Mouse (Mus musculus): Measurements from ENCODE around the gene Tbl3.
"Not testable (repeated sequence)": the region's sequence is repeated elsewhere in the genome, so short reads cannot be mapped to it uniquely, and the experiment has no call there.

The Tbl3 gene

DNA sequence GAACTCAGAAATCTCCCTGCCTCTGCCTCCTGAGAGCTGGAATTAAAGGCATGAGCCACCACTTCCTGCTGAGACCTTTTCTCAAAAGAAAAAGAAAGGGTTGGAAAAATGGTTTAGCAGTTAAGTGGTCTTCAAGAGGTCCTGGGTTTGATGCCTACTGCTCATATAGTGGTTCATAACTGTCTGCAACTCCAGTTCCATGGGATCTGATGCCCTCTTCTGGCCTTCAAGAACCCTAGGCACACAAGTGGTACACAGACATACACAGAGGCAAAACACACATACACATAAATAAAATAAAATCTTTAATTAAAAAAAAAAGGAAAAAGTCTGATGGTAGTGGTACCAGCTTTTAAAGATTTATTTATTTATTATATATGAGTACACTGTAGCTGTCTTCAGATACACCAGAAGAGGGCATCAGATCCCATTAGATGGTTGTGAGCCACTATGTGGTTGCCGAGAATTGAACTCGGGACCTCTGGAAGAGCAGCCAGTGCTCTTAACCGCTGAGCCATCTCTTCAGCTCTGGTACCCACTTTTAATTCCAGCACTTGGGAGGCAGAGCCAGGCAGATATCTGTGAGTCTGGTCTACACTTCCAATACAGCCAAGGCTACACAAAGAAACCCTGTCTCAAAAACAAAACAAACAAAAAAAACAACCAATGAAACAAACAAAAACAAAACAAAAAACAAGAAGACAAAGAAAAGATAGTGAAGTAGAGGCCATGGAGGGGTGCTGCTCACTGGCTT lies 18.4 kb upstream of the Tbl3 start:
- no peak for DNase-seq

DNA sequence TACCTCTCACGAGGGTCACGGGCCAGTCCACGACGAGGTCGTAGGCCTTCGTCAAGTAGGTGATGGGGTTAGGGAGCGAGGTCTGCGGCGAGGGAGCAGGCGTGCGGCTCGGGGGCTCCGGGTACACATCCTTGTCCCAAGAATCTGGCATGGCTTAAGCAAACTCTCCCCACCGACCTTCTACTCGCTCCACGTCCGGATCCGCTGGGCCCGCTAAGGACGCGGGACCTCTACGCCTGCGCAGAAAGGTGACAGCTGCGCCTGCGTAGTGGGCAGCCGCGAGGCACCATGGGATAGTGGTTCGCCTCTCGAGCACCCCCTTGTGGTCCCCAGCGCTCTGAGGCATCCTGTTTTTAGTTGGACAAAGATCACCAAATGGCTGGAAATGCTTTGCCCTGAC lies 16.7 kb upstream of the Tbl3 start, which contains the start of gene Ndufb10:
Ndufb10 (minus strand) TSS at position 295 of the 400 bp plus-strand sequence.
- DNase-seq, result peak; percentile 94

DNA sequence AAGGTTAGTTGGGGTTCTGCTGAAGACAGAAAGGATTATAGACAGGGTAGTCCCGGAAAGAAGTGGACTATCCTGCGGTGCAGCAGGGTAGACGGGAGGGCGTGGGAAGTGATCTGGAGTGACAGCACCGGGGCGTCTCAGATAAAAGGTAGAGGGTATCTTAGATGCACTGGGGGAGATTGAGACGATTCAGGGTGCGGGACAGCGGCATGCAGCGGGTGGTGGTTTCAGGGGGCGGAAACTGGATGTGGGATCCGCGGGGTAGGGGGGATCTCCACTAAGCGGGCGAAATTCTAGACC lies 16.4 kb upstream of the Tbl3 start:
- DNase-seq, result no peak

DNA sequence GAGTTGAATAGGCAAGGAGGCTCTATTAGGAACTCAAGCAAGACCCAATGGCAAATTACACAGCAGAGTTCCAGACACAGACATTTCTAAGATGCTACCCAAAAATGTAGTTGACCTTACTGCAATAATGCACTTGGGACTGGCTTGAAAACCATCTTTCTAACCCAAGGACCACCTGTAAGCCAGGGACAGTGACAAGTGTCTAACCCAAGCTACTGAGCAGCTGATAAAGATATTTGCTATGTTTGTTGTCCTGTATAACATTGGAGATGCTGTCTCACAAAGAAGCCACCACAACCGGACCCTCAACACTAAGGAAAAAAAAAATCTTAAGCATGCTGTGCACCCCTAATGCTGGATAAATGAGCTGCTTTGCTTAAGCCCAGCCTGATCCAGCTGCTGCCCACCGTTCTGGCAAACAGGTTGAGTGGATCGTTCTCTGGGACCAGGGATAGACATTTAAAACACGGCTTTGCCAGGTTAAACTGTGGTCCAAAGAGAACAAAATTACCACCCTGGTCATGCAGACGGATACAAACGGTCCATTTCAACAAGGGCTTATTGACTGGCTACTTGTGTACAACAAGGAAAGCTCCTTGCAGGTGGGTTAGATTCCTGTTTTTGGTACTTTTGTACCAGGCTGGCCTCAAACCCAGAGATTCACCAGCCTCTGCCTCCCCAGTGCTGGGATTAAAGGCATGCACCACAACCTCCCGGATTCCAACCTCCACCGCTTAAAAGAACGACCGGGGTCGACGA lies 15.8 kb upstream of the Tbl3 start:
- no peak for DNase-seq

DNA sequence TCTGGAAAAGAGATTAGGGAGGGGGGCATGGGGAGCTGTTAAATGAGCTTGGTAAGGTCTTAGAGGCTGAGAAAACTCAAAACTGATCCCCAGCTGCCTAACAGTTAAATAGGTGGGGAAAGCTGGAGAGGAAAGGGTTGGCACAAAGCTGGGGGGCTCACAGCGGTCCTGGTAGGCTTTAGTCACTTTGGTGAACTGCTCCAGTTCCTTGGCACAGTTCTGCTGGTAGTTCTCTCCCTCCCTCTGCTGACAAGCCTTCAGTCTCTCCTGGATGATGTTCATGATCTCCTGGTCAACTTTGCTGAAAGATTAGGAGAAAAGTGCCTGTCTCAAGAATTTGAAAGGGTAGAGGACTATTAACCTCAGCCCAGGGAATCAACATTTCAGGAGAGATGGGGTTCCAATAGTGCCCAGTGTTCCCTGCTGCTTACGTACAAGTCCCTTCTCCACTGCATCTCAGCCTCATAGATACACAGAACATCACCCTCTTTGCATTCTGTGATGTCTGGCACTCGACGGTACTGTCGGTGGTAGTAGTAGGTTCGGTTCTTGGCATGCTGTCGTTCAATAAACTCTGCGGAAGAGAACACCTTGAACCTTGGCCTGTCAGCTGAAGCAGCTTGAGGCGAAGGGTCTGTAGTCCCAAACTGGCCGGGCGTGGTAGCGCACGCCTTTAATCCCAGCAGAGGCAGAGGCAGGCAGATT lies 14.9 kb upstream of the Tbl3 start:
- DNase-seq, result no peak

- DNase-seq, result not testable (repeated sequence)
Observed at GRCm38 (mm10) chr17:24721383-24721955, 14.0 kb upstream of the Tbl3 start.

GRCm38 (mm10) chr17:24720616-24721015 lies 13.2 kb upstream of the Tbl3 start:
- peak; percentile 31 for DNase-seq

DNA sequence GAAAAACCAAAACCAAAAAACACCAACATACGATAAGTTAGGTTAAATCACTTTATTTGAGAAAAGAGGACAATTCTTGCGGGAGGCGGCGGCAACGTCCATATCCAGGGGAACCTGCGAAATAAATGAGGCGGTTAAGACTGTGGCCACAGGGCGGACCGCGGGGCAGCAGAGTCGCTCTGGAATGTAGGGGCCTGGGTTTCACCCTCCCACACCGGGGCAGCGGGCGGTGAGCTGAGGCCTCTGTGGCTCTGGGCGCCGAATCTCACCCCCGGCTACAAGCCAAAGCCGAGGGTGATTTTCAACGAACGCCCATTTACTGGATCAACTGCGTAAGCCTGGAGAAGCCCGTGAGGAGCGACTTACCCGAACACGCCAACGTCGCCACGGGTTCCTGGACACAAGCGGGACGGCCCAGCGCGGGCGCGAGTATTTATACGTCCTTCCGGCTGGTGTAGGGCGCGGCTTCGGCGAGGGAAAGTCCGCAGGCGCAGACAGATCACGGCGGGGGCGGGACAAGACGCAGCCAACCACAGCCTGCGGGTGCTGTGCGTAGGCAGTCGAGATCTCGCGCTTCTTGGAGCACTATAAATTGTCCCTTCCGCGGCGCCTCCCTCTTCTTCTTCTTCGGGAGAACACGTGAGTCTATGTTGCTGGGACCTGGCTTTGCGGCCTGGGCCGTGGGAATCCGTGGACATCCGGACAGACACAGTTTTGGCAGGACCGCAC lies 12.2 kb upstream of the Tbl3 start:
- peak; percentile 99 for DNase-seq

DNA sequence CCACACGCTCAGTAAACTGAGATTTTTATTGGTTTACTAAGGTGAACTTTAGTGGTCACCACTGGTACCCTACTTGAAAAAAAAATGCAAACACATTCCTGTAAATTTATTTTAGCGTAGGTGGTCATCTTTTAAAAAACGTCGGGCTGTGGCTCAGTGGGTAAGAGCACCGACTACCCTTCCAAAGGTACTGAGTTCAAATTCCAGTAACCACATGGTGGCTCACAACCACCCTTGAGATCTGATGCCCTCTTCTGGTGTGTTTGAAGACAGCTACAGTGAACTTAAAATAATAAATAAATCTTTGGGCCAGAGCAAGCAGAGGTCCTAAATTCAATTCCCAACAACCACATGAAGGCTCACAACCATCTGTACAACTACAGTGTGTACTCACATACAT lies 11.5 kb upstream of the Tbl3 start:
- DNase-seq, result not testable (repeated sequence)

- DNase-seq, result peak; percentile 34
Observed at GRCm38 (mm10) chr17:24717943-24718342, 10.5 kb upstream of the Tbl3 start, which contains the start of the genes Rnf151 and Rps2. Gene Rnf151, minus strand, starts transcription at chr17:24718063. Gene Rps2, plus strand, starts transcription at chr17:24718116.

DNA sequence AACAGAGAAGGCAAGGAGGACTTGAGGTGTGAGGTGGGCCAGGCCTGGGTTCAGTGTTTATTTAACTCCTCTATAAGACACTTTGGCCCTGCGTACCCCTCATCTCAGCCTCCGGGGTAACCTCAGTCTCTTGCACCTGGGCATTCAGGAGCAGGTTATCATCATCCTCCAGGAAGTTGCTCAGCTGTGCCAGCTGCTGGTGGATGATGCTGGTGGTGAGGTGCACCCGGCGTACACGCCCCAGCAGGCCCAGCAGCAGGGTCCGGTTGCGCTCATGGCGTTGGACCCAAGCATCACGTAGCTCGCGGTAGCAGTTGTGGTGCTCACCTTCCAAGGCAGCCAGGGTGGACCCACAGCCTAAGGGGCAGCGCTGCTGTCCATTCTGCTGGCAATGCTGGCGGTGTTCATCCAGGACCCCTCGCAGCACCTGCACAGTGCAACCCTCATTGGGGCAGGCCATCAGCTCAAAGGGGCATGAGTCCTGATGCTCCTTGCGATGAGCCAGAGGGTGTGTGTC lies 8.8 kb upstream of the Tbl3 start:
- peak; percentile 34 for DNase-seq

DNA sequence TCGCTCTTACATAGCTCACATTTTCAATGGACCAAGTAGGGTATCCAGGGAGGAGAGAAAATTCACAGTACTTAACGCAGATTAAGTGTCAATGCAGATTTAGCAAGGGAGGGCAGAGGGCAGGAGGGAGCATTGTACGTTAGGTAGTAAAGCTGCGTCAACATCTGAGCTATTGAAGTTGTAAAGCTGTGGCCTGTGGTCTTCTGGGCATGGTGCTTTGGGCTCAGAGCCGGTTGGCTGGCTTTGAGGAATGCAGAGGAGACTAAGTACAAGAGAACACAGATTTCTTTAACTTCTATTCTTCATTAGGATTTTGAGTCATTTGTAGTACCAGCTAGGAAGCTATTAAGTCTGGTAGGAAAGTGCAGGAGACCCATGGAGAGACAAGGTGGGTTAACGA lies 8.1 kb upstream of the Tbl3 start:
- no peak for DNase-seq

GRCm38 (mm10) chr17:24708646-24709045 lies 1.2 kb upstream of the Tbl3 start:
- no peak for DNase-seq

- peak; percentile 21 for DNase-seq
Observed at GRCm38 (mm10) chr17:24707801-24708425, 453 bp upstream of the Tbl3 start.

- peak; percentile 27 for DNase-seq
Observed at GRCm38 (mm10) chr17:24705821-24706220, 1.6 kb downstream of the Tbl3 start.

- no peak for DNase-seq
Observed at GRCm38 (mm10) chr17:24701251-24701650, 6.2 kb downstream of the Tbl3 start.

GRCm38 (mm10) chr17:24699473-24699872 lies 8.0 kb downstream of the Tbl3 start:
- no peak for DNase-seq

GRCm38 (mm10) chr17:24698715-24699114 lies 8.7 kb downstream of the Tbl3 start:
- DNase-seq, result no peak

DNA sequence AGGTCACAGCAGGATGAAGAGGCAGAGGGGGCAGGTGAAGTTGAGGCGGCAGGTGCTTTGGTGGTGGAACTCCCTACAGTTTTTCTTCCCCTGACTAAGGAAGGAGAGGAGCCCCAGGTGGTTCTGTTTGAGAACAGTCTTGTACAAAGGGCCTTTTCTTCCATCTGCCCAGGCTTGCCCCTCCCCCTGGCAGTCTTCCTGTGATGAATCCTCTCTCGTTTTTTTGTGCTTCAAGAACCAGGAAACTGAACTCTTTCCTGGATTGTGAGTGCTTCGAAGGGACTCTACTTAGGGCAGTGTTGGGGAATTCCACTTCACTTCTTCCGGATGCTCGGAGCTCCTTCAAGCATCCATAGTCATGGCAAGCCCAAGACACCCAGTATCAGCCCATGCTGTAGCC lies 9.5 kb downstream of the Tbl3 start:
- no peak for DNase-seq

GRCm38 (mm10) chr17:24696011-24696697 lies 11.3 kb downstream of the Tbl3 start, which contains the start of the genes Gfer and Noxo1:
Gene Gfer, minus strand, starts transcription at chr17:24696156.
Gene Noxo1, plus strand, starts transcription at chr17:24696234.
- peak; percentile 89 for DNase-seq
